Mouse (Mus musculus) embryonic facial prominence, embryonic 14.5 days (tissue): ENCODE data around the gene Itga9. TPM values are rescaled to one million over a fixed set of nuclear protein-coding genes. Genes with fewer than 3 reads are reported as not detected.
A peak's percentile ranks its signal among the peaks of the same experiment; 100 is the strongest.

ENCODE experiments used
- ATAC-seq: fragments of 200-750 bp; cut with Nextera tagmentation; 2 replicates; pipeline ENCODE4 v1.8.0; 2017; ENCODE audit warnings: low read depth, moderate number of reproducible peaks, moderate TSS enrichment
- DNase-seq: peaks from one replicate; pipeline ENCODE4 v3.0.0-alpha.2; 2015; ENCODE audit warnings: low spot score
- H3K27ac ChIP-seq: fragments of 300-500 bp; sonication (generic); replicated peaks from 2 replicates; pipeline ENCODE4 v1.5.1; 2014; ENCODE audit warnings: low read depth, mild to moderate bottlenecking, low read length, moderate library complexity
- H3K27me3 ChIP-seq: fragments of 300-500 bp; sonication (generic); replicated peaks from 2 replicates; pipeline ENCODE4 v1.6.1; 2014; ENCODE audit warnings: low read length; ENCODE audit not compliant: control insufficient read depth, insufficient read depth
- H3K36me3 ChIP-seq: fragments of 300-500 bp; sonication (generic); 2 replicates; pipeline ENCODE4 v1.6.1; 2014; ENCODE audit warnings: low read length, mixed read lengths; ENCODE audit not compliant: control insufficient read depth, insufficient read depth
- H3K4me1 ChIP-seq: fragments of 300-500 bp; sonication (generic); 2 replicates; pipeline ENCODE4 v1.6.1; 2014; ENCODE audit warnings: antibody characterized with exemption, low read length; ENCODE audit not compliant: control insufficient read depth, insufficient read depth
- H3K4me2 ChIP-seq: fragments of 300-500 bp; sonication (generic); 2 replicates; pipeline ENCODE4 v1.6.1; 2014; ENCODE audit warnings: low read depth, mild to moderate bottlenecking, low read length, moderate library complexity, mixed read lengths
- H3K4me3 ChIP-seq: fragments of 300-500 bp; sonication (generic); 2 replicates; pipeline ENCODE4 v1.5.1; 2014; ENCODE audit warnings: low read depth, mild to moderate bottlenecking, low read length
- H3K9ac ChIP-seq: fragments of 300-500 bp; sonication (generic); 2 replicates; pipeline ENCODE4 v1.6.1; 2014; ENCODE audit warnings: low read depth, mild to moderate bottlenecking, low read length, moderate library complexity, mixed read lengths
- H3K9me3 ChIP-seq: fragments of 300-500 bp; sonication (generic); 2 replicates; pipeline ENCODE4 v1.6.1; 2016; ENCODE audit warnings: low read length; ENCODE audit not compliant: control insufficient read depth
- WGBS: fragments of 180-500 bp; shearing (Covaris S2); extraction: QIAGEN DNeasy Blood & Tissue Kit; methylation state at CpG from one replicate; pipeline ENCODE4 v1.1.7; 2014; 5-methylcytosine and 5-hydroxymethylcytosine counted together
- polyA plus RNA-seq: library from polyadenylated mRNA; unstranded; fragments of >200 nt; fragmentation: Nextera tagmentation; extraction: Ambion mirVana; gene quantifications from 2 replicates; pipeline ENCODE4 v1.2.1, GENCODE M21; 2014

The Itga9 gene
- polyA plus RNA-seq, 1 experiment from 2014 or later = 13.7 TPM

- Histone ChIP-seq H3K4me2 (no peak overlapping the region), H3K27ac (no peak overlapping the region), H3K4me3 (no peak overlapping the region), H3K9ac (no peak overlapping the region), H3K36me3 (peaks cover 16% of the 10 kb centered on the region; the same call in 1 of the 2 replicates), H3K4me1 (peaks cover 12% of the 10 kb centered on the region; the same call in 1 of the 2 replicates), H3K27me3 (no peaks in the 10 kb centered on the region), H3K9me3 (no peaks in the 10 kb centered on the region)
- ATAC-seq (no peak), DNase-seq (no peak)
- WGBS = 68% methylated on average over 3 of the region's 3 CpGs
Observed at GRCm38 (mm10) chr9:118937515-118937914, 331.0 kb downstream of the Itga9 start.

- DNase-seq = no peak
- peaks cover 19% of the 10 kb centered on the region for H3K4me1 ChIP-seq
- no peak overlapping the region for H3K4me2 ChIP-seq
Observed at GRCm38 (mm10) chr9:118939410-118939809, 332.9 kb downstream of the Itga9 start.

GRCm38 (mm10) chr9:118939831-118940230, 333.3 kb downstream of the Itga9 start:
- Histone ChIP-seq H3K27ac (peak overlapping the region; percentile 58), H3K4me3 (no peak overlapping the region), H3K4me1 (peaks cover 19% of the 10 kb centered on the region), H3K9me3 (no peaks in the 10 kb centered on the region), H3K4me2 (no peak overlapping the region), H3K27me3 (no peaks in the 10 kb centered on the region), H3K9ac (no peak overlapping the region), H3K36me3 (peaks cover 9% of the 10 kb centered on the region; the same call in 1 of the 2 replicates)
- 69% methylated on average over 12 of the region's 12 CpGs for WGBS
- DNase-seq (no peak), ATAC-seq (no peak)

More at GRCm38 (mm10) chr9:118939410-118939809, 332.9 kb downstream of the Itga9 start:
- Histone ChIP-seq H3K4me3 (no peak overlapping the region), H3K27ac (peak overlapping the region; percentile 58), H3K36me3 (peaks cover 9% of the 10 kb centered on the region; the same call in 1 of the 2 replicates), H3K9me3 (no peaks in the 10 kb centered on the region), H3K27me3 (no peaks in the 10 kb centered on the region), H3K9ac (no peak overlapping the region)
- no peak for ATAC-seq
- WGBS = 16% methylated on average over 13 of the region's 13 CpGs

- Histone ChIP-seq H3K36me3 (peaks cover 9% of the 10 kb centered on the region; the same call in 1 of the 2 replicates), H3K27ac (peak overlapping the region; percentile 58; the same call in 1 of the 2 replicates), H3K4me2 (no peak overlapping the region), H3K9ac (no peak overlapping the region), H3K9me3 (no peaks in the 10 kb centered on the region), H3K4me1 (peaks cover 17% of the 10 kb centered on the region), H3K4me3 (no peak overlapping the region), H3K27me3 (no peaks in the 10 kb centered on the region)
- 81% methylated on average over 12 of the region's 12 CpGs for WGBS
- ATAC-seq (no peak), DNase-seq (no peak)
Observed at GRCm38 (mm10) chr9:118940591-118941207, 334.2 kb downstream of the Itga9 start.

- peaks cover 16% of the 10 kb centered on the region for H3K4me1 ChIP-seq
- WGBS = 90% methylated on average over 4 of the region's 4 CpGs
- no peak overlapping the region for H3K4me2 ChIP-seq
- no peaks in the 10 kb centered on the region for H3K9me3 ChIP-seq
- DNase-seq (no peak), ATAC-seq (no peak)
- no peaks in the 10 kb centered on the region for H3K27me3 ChIP-seq
- peaks cover 9% of the 10 kb centered on the region; the same call in 1 of the 2 replicates for H3K36me3 ChIP-seq
- no peak overlapping the region for H3K4me3 ChIP-seq
- no peak overlapping the region for H3K27ac ChIP-seq
- no peak overlapping the region for H3K9ac ChIP-seq
Observed at GRCm38 (mm10) chr9:118942030-118942429, 335.5 kb downstream of the Itga9 start.

- H3K9ac ChIP-seq = no peak overlapping the region
- no peaks in the 10 kb centered on the region for H3K9me3 ChIP-seq
- no peaks in the 10 kb centered on the region for H3K27me3 ChIP-seq
- DNase-seq (no peak), ATAC-seq (no peak)
- peaks cover 9% of the 10 kb centered on the region; the same call in 1 of the 2 replicates for H3K36me3 ChIP-seq
- WGBS = 53% methylated on average over 5 of the region's 5 CpGs
- no peak overlapping the region for H3K4me2 ChIP-seq
- H3K27ac ChIP-seq = no peak overlapping the region
- H3K4me3 ChIP-seq = no peak overlapping the region
- H3K4me1 ChIP-seq = peaks cover 14% of the 10 kb centered on the region
Observed at GRCm38 (mm10) chr9:118943941-118944340, 337.5 kb downstream of the Itga9 start.

- DNase-seq = no peak
- Histone ChIP-seq H3K9ac (no peak overlapping the region), H3K27ac (no peak overlapping the region), H3K9me3 (no peaks in the 10 kb centered on the region), H3K27me3 (no peaks in the 10 kb centered on the region), H3K36me3 (peaks cover 9% of the 10 kb centered on the region; the same call in 1 of the 2 replicates), H3K4me1 (peaks cover 13% of the 10 kb centered on the region), H3K4me3 (no peak overlapping the region), H3K4me2 (no peak overlapping the region)
- WGBS = 49% methylated on average over 12 of the region's 12 CpGs
- no peak for ATAC-seq
Observed at GRCm38 (mm10) chr9:118944388-118944787, 337.9 kb downstream of the Itga9 start.

- H3K4me3 ChIP-seq = no peak overlapping the region
- peaks cover 12% of the 10 kb centered on the region for H3K4me1 ChIP-seq
- 67% methylated on average over 5 of the region's 5 CpGs for WGBS
- no peaks in the 10 kb centered on the region for H3K9me3 ChIP-seq
- no peak for ATAC-seq
- H3K36me3 ChIP-seq = 0 out of 2 replicates have a peak, but pooled peaks cover 5% of the 10 kb centered on the region
- H3K27ac ChIP-seq = no peak overlapping the region
- no peaks in the 10 kb centered on the region for H3K27me3 ChIP-seq
- no peak overlapping the region for H3K4me2 ChIP-seq
- H3K9ac ChIP-seq = no peak overlapping the region
- no peak for DNase-seq
Observed at GRCm38 (mm10) chr9:118948486-118948885, 342.0 kb downstream of the Itga9 start.

GRCm38 (mm10) chr9:118949124-118949523, 342.6 kb downstream of the Itga9 start:
- H3K9ac ChIP-seq = no peak overlapping the region
- no peak overlapping the region for H3K4me3 ChIP-seq
- WGBS = 85% methylated on average over 8 of the region's 8 CpGs
- no peak overlapping the region for H3K4me2 ChIP-seq
- H3K36me3 ChIP-seq = 0 out of 2 replicates have a peak, but pooled peaks cover 5% of the 10 kb centered on the region
- H3K27ac ChIP-seq = no peak overlapping the region
- no peaks in the 10 kb centered on the region for H3K9me3 ChIP-seq
- peaks cover 7% of the 10 kb centered on the region; the same call in 1 of the 2 replicates for H3K4me1 ChIP-seq
- no peak for DNase-seq
- no peak for ATAC-seq
- H3K27me3 ChIP-seq = no peaks in the 10 kb centered on the region
